In the genomic region with DNA sequence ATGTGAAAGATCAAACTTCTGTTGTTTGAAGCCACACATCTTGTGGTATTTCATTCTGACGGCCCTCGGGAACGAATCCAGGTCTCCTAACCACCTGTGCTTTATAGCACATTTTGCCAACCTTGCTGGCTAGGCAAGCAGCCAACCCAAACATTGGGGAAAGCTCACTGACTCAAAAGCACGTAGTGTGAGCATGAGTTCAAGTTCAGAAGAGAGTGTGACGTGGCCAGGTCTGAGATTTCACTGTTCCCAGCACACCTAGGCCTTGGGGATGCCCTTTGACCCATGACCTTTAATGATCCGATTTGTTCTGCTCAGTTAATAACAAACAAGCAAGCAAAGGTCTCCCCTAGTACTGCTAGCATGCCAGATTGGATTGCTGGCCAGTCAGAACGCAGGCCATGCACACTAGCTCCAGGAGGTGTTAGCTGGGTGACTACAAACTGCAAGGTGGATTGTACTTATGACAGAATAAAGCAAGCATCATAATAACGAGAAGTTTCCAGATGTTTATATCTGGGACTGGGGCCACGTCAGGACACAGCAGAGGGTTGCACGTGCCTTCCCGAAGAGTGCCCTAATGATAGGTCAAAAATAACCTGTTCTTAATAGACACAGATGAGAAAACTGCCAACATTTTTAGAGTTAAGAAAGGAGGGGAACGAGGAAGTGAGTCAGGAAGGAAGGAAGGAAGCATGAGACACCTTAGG, we compare ENCODE assay signal across 22 mouse cellular contexts. TPM values are rescaled to one million over a fixed set of nuclear protein-coding genes. Genes with fewer than 3 reads are reported as not detected.
DNase-seq lines count a peak whose midpoint lies in the region; ATAC-seq and TF ChIP-seq lines count a peak whose summit lies in the region.
"Had no signal": no experiment of that assay in that cellular context is flagged by ENCODE, and none has a peak within 500 bp of the region (broad histone marks: within the 10 kb centered on the region; RNA-seq: fewer than 3 reads in every experiment).

No protein-coding gene starts in this region.

- H3K4me3 ChIP-seq in lung, adult 2 months (replicated peaks; ENCODE audit: extremely low read depth, low read depth, low read length), result no peak overlapping the region
- no peak overlapping the region for H3K4me3 ChIP-seq in stomach, embryonic 15.5 days (replicated peaks)
- H3K4me3 ChIP-seq: embryonic facial prominence, embryonic 12.5 days; forebrain, embryonic 13.5 days; heart, embryonic 13.5 days; hindbrain, embryonic 10.5 days; intestine, embryonic 15.5 days; limb, embryonic 12.5 days; myocyte had no signal

- no peak for TF ChIP-seq POLR2A in lung, adult 2 months (IDR thresholded peaks at IDR 0.05; ENCODE audit: borderline replicate concordance, extremely low read depth, low read depth, low read length)

- no peak overlapping the region for H3K27ac ChIP-seq in stomach, embryonic 15.5 days
- H3K27ac ChIP-seq: embryonic facial prominence, embryonic 12.5 days; forebrain, embryonic 13.5 days; heart, embryonic 13.5 days; hindbrain, embryonic 10.5 days; intestine, embryonic 15.5 days; limb, embryonic 12.5 days had no signal

- peak; percentile 21 to 27 for DNase-seq in cerebellum, postnatal 14 days
- no peak for DNase-seq in cerebellum, adult 8-10 months
- peak; percentile 12 for DNase-seq in lung, adult 2 months
- no peak for DNase-seq in lung, postnatal 10 days
- peak; percentile 72 for DNase-seq in kidney, postnatal 10 days
- DNase-seq in MN1 (ENCODE audit: low spot score), result no peak
- DNase-seq: cerebellum, adult 11 months; layer of hippocampus, postnatal 36 days; right cerebral cortex, postnatal 14 days; thymus, postnatal 36 days had no signal

- no peaks in the 10 kb centered on the region for H3K27me3 ChIP-seq in stomach, embryonic 15.5 days (replicated peaks)
- H3K27me3 ChIP-seq: embryonic facial prominence, embryonic 12.5 days; forebrain, embryonic 13.5 days; heart, embryonic 13.5 days; intestine, embryonic 15.5 days; limb, embryonic 12.5 days; Patski had no signal

- peaks cover 4% of the 10 kb centered on the region; the same call in 1 of the 2 replicates for H3K4me1 ChIP-seq in lung, adult 2 months (ENCODE audit: control insufficient read depth, insufficient read depth, low read length)
- no peaks in the 10 kb centered on the region for H3K4me1 ChIP-seq in stomach, embryonic 15.5 days
- H3K4me1 ChIP-seq: intestine, embryonic 15.5 days had no signal

- 58% methylated on average over 12 of the region's 12 CpGs for WGBS in lung, adult 2 months
- WGBS in stomach, embryonic 15.5 days, result 67% methylated on average over 12 of the region's 12 CpGs

- H3K36me3 ChIP-seq in stomach, embryonic 15.5 days, result no peaks in the 10 kb centered on the region
- H3K36me3 ChIP-seq: embryonic facial prominence, embryonic 12.5 days; heart, embryonic 13.5 days; hindbrain, embryonic 10.5 days; intestine, embryonic 15.5 days; limb, embryonic 12.5 days had no signal

- TF ChIP-seq CTCF in lung, adult 2 months (IDR thresholded peaks at IDR 0.05; ENCODE audit: insufficient read depth, low read length), result no peak

- no peak overlapping the region for H3K9ac ChIP-seq in stomach, embryonic 15.5 days
- H3K9ac ChIP-seq: embryonic facial prominence, embryonic 12.5 days; forebrain, embryonic 13.5 days; heart, embryonic 13.5 days; intestine, embryonic 15.5 days; limb, embryonic 12.5 days had no signal

- H3K9me3 ChIP-seq in stomach, embryonic 15.5 days, result no peaks in the 10 kb centered on the region
- H3K9me3 ChIP-seq: embryonic facial prominence, embryonic 12.5 days; forebrain, embryonic 13.5 days; heart, embryonic 13.5 days; hindbrain, embryonic 10.5 days; intestine, embryonic 15.5 days; limb, embryonic 12.5 days had no signal

- H3K4me2 ChIP-seq in stomach, embryonic 15.5 days, result no peak overlapping the region
- H3K4me2 ChIP-seq: embryonic facial prominence, embryonic 12.5 days; forebrain, embryonic 13.5 days; heart, embryonic 13.5 days; intestine, embryonic 15.5 days; limb, embryonic 12.5 days; midbrain, embryonic 11.5 days had no signal

- peak; percentile 13; the same call in 1 of the 2 replicates for ATAC-seq in stomach, embryonic 15.5 days (ENCODE audit: insufficient read depth, low FRiP score, low read depth)
- ATAC-seq in megakaryocyte, adult 5-6 weeks (ENCODE audit: poor library complexity, severe bottlenecking), result no peak
- ATAC-seq: CD4-positive, CD25-positive, alpha-beta regulatory T cell, adult 4 months; forebrain, embryonic 13.5 days; intestine, embryonic 15.5 days; Patski had no signal

RNA-seq across cellular contexts. Expression of gene Slc25a13, which starts 2.8 kb away (rescaled TPM):
- 1.6 and 2.7 TPM in 2 replicates for polyA plus RNA-seq in lung, adult 2 months (2012; rRNA removed)
- 35.8 and 38.8 TPM in 2 replicates for polyA plus RNA-seq in stomach, embryonic 15.5 days (2015; fragmentation: Nextera tagmentation; extraction: Ambion mirVana)
- total RNA-seq in megakaryocyte, adult 5-6 weeks (2015), result 16.6 and 17.1 TPM in 2 replicates
- 22.3 and 22.8 TPM in 2 replicates for total RNA-seq in megakaryocyte, adult 5-6 weeks (2017)

Comparison
In these comparisons a context has a peak if more than half of its experiments do, and no peak if none do; other contexts are left out.
1. DNase-seq: peak in cerebellum, postnatal 14 days (2 of 2), lung, adult 2 months (single experiment) and kidney, postnatal 10 days (single experiment); none in cerebellum, adult 8-10 months (single experiment), lung, postnatal 10 days (single experiment) and MN1 (single experiment).